Mouse (Mus musculus): Measurements from ENCODE around the gene Grid1.

Grid1 gene

DNA sequence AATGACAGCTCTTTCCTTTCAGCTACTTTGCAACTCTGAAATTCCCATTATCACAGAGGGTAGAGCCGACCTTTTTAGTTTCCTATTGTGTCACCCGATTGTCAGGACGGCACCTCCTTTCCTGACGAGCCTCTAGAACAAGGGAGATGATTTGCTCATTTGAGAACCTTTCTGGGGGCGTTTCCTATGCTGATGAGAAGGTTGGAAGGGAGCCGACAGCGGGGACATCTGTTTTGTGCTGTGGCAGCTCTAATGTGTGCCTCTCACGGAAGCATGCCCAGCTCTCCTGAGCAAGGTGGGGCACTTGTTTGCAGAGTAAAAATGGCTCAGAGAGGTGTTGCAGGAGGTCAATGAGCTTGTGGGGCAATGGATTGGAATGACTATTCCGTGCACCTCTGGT lies 189.2 kb downstream of the Grid1 start:
- no peak for DNase-seq (ENCODE audit: low read depth)

- DNase-seq (ENCODE audit: low read depth), result no peak
Measured at GRCm38 (mm10) chr14:35026686-35027085, 206.8 kb downstream of the Grid1 start.

- no peak for DNase-seq (ENCODE audit: low read depth)
Measured at GRCm38 (mm10) chr14:35027501-35028140, 207.7 kb downstream of the Grid1 start.

DNA sequence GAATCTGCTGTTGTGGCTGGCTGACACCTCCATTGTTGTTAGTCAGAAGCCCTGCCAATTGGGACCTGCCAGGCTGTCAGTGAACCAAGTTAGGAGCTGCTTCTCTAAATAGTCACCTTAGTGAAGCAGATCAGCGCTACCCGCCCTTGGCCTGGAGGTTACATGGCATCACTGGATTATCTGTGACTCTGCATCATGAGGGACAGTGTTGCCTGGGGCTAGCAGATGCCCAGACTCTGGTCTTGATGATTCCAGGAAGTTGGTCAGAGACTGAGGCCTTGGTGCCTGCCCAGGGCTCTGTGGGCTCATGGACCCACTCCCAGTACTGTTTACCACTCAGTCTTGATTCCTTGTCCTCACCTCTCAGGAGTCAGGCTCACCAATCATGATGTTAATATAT lies 209.7 kb downstream of the Grid1 start:
- no peak for DNase-seq (ENCODE audit: low read depth)

DNA sequence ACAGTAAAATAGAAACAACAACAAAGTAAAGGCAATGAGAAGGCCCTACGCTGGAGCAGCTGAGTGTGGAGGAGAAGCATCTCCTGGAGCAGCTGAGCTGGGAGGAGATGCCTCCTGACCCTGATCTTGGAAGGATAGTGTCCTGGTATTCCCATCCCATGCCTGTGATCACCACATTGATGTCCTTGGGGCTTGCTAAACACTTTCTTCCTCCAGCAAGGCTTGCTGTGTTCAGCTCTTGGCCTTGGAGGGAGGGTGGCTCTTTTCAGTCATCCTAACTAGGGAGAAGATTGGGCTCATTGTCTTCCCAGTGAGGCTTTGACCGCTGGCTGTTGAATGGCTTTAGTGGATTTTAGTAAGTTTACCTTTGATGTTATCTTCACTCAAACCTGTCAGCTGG lies 210.4 kb downstream of the Grid1 start:
- no peak for DNase-seq (ENCODE audit: low read depth)

- no peak for DNase-seq (ENCODE audit: low read depth)
Measured at GRCm38 (mm10) chr14:35032283-35032682, 212.4 kb downstream of the Grid1 start.

DNA sequence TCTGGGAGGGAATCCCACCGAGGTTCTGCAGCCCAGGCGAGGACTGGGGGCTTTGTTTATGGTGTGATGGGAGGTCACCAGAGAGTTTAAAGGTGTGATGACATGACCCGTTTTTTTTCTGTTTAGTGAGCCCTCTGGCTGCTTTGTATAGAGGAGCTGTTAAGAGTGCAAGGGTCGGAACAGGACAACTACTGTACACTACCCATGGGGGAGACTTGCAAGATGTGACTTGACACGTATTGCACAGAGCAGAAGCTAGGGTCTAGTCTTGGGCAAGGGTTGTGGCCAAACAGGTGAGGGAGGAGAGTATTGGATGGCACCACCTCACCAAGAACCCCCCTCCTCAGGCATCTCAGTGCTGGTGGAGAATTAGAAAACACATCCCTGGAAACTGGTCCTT lies 224.4 kb downstream of the Grid1 start:
- DNase-seq (ENCODE audit: low read depth), result no peak

- no peak for DNase-seq (ENCODE audit: low read depth)
Measured at GRCm38 (mm10) chr14:35044918-35045698, 225.2 kb downstream of the Grid1 start.

DNA sequence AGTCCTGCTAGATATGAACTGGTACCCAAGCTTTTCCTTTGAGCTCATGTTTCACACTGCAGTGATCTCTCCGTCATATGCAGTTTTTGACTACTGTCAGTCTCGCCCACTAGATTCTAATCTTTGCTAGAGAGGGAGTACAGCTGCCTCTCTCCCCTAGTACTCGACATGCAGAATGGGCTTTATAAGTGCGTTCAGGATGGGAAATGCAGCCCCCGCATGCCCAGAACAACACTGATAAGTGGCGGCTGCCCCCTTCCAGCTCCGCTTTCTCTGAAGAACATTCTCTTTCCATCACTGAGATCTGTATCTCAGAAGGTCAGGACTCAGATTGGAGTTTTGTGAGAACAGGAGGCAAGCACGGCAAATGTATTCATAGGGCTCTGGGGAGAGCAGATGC lies 229.3 kb downstream of the Grid1 start:
- DNase-seq (ENCODE audit: low read depth), result no peak

GRCm38 (mm10) chr14:35054139-35054538 lies 234.2 kb downstream of the Grid1 start:
- DNase-seq (ENCODE audit: low read depth), result no peak

- no peak for DNase-seq (ENCODE audit: low read depth)
Measured at GRCm38 (mm10) chr14:35074636-35075035, 254.7 kb downstream of the Grid1 start.

DNA sequence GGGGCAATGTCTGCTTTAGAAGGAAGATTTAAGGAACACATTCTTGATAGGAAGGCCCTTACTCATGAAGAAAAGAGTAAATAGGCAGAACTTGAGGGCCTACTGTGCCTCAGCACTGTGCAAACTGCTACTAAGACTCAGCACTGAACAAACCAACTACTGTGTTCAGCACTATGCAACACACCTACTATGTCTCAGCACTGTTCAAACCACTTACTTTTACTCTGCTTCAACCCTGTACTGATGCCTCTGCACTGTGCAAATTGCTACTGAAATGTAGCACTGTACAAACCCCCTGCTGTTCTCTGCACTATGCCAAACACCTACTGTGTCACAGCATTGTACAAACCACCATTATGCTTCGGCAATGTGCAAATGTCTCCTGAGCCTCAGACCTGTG lies 260.0 kb downstream of the Grid1 start:
- no peak for DNase-seq (ENCODE audit: low read depth)

GRCm38 (mm10) chr14:35092646-35093045 lies 272.7 kb downstream of the Grid1 start:
- DNase-seq (ENCODE audit: low read depth), result no peak

- no peak for DNase-seq (ENCODE audit: low read depth)
Measured at GRCm38 (mm10) chr14:35093561-35094186, 273.8 kb downstream of the Grid1 start.

DNA sequence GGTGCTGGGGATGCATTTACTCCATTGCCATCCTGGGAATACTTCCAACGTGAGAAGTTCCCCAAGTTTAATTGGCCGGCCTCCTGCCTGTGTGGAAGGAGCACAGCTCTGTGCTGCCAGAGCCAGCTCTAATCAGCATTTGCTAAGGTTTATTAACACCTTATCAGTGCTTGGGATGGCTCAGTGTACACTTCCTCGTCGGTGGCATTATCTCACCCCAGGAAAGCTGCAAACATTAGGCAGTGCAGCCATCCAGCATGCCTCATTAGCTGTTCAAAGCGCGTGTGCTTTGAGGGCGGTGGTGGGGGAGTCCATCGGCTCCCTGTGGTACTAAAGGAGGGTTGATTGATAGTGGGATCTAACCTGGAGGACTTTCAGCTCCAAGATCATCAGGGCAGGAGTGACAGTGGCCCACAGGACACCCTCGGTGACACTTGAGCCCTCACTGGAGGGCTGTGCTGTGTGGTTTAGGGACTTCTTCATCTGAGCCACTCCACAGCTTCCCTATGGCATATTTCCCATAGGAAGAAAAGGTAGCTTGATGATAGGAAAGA lies 275.7 kb downstream of the Grid1 start:
- no peak for DNase-seq (ENCODE audit: low read depth)

GRCm38 (mm10) chr14:35096085-35096484 lies 276.2 kb downstream of the Grid1 start:
- no peak for DNase-seq (ENCODE audit: low read depth)

GRCm38 (mm10) chr14:35097166-35097565 lies 277.3 kb downstream of the Grid1 start:
- no peak for DNase-seq (ENCODE audit: low read depth)

- DNase-seq (ENCODE audit: low read depth), result no peak
Measured at GRCm38 (mm10) chr14:35103639-35104210, 283.8 kb downstream of the Grid1 start.

GRCm38 (mm10) chr14:35107596-35107995 lies 287.7 kb downstream of the Grid1 start:
- no peak for DNase-seq (ENCODE audit: low read depth)

DNA sequence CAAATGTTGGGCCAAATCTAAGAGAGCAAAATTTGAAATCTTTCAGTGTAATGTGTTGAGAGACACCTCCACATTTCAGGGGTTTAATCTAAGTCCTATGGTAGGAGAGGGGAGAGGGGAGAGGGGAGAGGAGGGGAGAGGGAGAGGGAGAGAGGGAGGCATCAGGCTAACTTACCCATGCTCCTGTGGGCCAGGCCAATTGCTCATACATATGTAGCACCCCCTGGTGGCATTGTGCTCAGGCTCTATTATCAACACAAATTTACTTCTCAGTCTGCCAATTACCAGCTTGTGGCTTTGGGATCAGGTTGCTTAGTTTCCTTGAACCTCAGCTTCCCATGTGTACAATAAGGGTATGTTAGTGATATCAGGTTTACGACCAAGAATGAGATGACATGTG lies 291.0 kb downstream of the Grid1 start:
- DNase-seq (ENCODE audit: low read depth), result no peak

GRCm38 (mm10) chr14:35112327-35113275 lies 292.7 kb downstream of the Grid1 start:
- no peak for DNase-seq (ENCODE audit: low read depth)

DNA sequence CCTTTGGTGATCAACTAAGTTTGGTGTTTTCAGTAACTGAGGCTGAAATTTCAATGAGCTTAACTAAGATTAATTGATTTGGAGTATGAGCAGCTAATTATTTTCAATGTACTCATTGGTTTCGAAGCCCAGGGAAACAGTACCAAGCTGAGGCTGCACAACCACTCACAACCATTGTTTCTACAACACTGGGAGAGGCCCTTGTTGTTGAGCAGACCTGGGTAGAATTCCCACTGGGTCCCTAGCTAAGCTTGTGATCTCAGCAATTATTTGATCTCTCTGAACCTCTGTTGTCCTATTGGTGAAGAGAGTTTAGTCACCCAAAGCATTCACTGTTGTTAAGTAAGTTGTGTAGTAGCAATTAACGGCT lies 293.4 kb downstream of the Grid1 start:
- DNase-seq (ENCODE audit: low read depth), result no peak
